Mouse (Mus musculus) urinary bladder, postnatal 10 days (tissue): ENCODE data around the gene Wnt6.
"Not testable (repeated sequence)": the region's sequence is repeated elsewhere in the genome, so short reads cannot be mapped to it uniquely, and the experiment has no call there.

Experiments used
- DNase-seq: peaks from one replicate; pipeline ENCODE4 v3.0.0; 2022; ENCODE audit warnings: low spot score

Wnt6 gene

DNA sequence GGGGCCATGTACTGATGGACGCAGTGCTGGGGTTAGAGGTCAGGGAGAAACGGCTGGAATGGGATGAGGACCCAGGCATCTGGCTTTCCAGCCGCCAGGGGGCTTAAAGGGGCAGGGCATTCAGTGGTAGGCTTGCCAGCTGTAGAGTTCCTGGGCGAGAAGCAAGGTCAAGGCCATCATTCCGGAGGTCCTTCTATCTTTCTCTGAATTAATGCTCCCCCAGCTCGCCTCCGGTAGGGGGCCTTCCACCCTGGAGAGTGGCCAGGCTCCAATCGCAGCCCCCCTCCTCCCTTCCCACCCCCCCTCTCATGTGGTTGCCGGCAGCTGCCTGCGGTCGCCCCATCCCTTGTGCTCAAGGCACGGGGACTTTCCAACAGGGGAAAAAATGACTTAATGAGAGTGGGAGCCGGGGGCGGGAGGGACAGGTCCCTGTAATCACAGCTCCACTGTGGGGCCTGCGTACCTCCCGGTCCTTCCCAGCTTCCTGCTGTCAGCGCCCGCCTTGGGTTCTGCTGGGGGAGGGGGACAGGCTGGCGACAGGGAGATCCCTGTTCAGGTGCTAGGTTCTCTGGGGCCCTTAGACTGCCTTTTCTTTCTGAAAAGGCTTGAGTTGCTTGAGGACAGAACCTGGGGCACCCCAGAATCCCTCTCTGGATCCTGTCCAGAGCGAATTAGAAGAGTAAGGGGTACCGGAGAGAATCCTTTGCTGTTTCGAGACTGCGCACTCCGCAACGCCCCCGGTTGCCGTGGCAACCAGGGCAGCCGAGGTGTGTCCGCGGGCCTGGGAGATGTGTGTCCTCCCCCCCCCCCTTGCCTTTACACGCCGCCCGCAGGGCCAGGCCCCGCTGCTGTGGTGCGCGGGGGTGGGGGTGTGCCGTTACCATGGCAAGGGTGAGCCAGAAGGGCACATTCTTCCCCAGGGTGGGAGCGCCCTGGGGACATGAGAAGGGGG is 34.9 kb downstream of the Wnt6 start:
- DNase-seq, result no peak

DNA sequence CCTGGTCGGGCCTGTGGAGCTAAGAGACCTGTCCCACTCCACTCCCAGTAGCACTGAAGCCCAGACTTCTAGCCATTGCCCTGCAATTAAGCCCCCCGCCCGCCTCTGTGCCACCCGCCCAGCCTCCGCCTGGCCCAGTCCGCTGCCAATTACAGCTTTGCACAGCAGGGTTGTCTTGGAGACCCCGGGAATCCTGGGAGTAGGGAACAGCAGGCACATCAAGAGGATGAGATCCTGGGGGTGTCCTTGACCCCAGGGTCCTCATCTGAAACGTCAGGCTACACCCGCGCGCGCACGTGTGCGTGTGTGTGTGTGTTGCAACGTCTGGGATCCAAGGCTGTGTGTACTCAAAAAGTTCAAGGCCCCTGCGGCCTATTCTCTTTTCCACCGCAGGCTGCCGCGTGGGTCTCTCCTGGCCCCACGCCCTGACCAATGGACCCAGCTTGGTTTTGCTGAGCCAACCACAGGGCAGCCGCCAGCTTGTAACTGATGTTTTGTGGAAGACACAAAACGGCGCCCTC is 35.9 kb downstream of the Wnt6 start:
- DNase-seq, result no peak

DNA sequence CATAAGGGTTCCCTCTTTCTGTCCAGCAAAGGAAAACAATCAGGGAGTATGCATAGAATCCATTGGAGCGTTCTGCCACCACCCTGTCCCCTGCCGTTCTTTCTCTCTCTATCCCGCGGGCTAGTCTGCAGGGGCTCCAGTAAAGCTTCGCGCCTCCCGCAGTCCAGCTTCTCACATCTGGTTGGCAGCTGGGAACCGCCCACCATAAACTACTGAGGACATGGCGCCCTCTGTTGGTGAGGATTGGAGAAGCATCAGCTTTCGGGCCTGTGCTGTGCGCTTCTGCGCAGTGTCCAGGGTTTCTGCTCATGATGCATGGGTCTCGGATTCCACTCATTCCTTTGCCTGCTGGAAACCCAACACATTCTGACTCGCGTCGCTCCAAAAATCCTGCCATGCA is 36.4 kb downstream of the Wnt6 start:
- DNase-seq, result peak; percentile 80

DNA sequence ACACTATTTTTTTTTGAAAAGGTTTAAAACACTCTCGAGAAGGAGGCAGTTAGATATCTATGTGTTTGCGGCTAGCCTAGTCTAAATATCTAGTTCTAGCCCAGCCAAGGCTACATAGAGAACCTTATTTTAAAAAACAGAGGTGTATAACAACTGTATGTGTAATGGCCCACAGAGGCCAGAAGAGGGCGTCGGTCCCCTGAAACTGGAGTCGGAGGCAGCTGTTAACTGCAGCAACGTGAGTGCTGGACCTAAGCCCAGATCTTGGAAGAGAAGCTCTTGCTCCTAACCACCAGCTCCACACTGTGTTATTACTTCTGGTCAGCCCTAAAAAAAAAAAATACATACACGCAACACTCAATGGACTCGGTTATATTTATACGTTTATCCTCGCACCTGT is 37.3 kb downstream of the Wnt6 start:
- no peak for DNase-seq

DNA sequence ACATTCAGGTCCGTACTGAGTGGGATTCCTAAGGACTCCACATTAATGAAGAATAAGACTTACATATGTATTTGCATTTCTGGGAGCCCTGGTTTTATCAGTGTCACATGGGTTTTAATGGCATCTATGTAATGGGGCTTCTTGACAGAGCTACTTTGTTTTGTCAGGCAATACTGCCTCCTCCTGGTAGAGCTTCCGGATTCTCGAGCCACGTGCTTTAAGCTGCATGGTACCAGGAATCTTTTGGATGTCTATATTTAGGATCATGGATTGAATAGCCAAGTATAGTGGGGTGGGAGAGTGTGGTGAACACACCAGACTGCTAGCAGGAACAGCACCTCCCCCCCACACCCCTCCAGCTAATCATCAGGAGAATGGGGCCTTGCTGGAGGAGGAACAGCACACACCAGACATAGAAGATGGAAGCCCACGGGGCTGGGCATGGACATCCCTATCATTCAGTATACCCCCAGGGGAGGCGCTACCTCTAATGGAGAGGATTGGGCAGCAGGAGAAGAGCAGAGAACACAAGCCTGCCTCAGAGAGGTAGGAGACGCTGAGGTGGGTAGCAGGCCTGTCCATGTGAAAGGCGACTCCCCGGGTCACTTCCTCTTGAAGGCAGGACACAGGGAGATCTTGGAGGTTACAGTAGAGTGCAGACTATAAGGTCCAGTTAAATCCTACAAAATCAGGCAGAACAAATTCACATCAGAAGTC is 43.4 kb downstream of the Wnt6 start:
- no peak for DNase-seq

DNA sequence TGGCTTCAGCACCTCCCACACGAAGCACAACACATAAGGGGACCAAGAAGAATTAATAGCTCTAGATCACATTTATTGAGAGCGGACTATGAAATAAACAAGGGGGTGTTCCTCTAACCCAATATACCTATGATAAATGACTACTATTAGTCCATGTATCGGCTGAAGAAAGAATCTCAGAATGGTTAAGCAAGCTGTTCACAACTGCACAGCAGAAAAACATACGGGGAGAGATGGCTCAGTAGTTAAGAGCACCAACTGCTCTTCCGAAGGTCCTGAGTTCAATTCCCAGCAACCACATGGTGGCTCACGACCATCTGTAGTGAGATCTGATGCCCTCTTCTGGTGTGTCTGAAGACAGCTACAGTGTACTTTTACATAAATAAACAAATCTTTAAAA is 44.3 kb downstream of the Wnt6 start:
- DNase-seq, result not testable (repeated sequence)

DNA sequence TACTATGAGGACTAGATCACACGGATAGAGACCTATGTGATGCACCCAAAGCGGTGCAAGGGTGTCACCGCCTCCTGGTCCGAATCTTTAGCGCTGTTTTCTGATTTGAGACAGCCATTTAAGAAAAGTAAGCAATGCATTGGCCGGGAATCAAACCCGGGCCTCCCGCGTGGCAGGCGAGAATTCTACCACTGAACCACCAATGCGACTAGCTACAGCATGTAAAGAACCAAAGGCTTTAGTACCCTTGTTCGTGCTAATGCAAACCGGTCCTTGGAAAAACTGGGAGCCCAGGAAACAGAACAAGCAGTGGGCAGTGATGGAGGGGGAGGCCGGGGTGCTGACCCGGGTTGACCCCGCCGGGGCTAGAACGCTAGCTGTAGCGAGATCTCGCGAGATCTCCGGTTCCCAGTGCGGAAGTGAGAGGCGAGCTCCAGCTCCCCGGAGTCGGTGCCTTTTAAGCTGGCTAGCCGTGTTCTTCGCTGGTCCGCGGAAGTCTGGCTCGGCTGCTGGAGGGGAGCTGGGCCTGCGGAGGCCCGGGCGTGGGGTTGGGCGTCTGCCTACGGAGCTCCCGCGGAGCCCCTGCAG is 45.0 kb downstream of the Wnt6 start:
- peak; percentile 73 for DNase-seq

DNA sequence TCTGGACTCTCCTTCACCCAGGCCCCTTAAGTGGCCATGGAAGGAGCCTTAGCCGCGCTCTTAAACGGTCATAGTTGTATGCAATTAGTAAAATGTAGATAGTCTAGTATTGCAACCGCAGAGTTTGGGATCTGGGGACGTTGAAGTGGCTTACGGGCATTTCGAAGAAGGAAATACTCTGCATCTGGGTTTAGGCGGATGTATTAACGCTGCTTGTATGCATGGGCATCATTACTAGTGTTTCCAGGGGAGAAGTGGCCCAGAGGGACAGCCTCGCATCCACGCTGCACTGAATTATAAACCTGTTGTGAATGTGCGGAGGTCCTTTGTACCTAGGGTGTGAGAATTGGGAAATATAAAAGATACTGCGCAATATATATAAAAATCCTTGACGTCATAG is 45.5 kb downstream of the Wnt6 start:
- DNase-seq, result no peak

DNA sequence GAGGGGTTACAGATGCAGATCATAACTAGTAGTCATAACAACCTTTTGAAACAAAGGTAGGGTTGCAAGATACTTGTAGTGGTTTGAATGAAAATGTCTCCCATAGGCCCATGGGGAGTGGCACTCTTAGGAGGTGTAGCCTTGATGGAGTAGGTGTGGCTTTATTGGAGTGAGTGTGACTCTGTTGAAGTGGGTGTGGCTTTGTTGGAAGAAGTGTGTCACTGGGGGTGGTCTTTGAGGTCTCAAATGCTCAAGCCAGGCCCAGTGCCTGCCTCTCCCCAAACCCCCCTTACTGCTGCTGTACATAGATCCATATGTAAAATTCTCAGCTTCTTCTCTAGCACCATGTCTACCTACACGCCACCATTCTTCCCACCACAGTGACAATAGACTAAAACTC is 46.8 kb downstream of the Wnt6 start:
- no peak for DNase-seq

DNA sequence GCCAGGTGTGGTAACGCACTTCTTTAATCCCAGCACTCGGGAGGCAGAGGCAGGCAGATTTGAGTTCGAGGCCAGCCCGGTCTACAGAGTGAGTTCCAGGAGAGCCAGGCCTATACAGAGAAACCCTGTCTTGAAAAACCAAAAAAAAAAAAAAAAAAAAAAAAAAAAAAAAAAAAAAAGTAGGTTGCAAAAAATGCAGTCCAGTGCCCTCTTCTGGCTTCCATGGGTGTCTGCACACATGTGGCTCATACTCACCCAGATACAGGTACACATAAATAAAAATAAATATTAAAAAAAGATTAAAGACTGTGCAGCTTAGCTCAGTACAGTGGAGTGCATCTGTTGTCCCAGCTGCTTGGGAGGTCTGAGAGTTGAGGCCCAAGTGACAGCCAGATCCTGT is 51.9 kb downstream of the Wnt6 start:
- DNase-seq, result not testable (repeated sequence)

DNA sequence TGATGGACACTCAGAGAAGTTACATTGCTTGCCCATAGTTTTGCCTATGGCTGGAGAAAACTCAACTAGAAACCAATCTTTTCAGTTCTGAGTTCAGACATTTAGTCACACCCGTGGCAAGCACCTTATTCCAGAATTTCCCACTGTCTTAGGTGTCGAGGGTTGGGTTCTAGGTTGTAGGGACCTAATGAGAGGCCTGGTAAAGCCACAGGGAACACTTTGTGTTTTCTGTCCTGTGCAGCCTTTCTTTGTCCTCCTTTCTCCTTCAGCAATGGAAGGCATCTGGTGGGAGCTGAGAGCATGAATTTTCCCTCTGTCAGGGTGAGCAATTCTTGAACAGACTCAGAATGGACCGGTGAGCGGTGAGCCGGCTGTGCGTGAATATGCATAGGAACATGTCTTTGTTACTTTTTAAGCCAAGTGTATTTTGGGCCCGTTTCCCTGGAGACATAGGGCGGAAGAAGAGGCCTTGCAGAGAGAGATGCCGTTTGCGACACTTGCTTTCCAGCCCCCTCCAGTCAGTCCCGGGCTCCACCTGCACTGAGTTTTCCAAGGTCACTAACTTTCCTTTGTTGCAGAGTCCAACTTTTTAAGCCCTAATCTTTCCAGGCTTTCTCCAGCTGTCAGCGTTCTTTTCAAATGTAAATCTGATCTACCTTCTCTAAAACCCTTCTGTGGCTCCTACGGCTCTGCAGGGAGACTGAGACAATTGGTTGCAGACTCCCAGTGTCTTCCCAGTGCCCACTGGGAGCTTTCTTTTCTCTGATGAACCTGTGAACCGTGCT is 53.0 kb downstream of the Wnt6 start:
- DNase-seq, result no peak

DNA sequence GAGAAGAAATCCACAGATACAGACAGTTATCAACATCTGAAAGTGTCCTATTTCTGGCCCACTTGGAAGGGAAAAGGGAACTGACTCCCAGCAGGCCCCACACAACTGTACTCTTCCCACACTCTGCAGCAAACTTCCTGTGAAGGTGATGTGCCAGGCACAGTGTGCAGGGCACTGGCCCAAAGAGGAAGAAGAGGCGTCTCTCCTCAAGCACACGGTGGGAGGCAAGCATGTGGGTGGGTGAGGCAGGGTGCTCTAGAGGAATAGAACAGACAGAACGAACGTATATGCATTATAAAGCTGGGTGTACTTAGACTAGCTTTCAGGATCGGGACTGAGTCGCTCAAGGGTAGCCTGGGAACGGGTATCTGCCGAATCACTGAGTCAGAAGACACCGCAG is 58.4 kb downstream of the Wnt6 start:
- DNase-seq, result no peak

DNA sequence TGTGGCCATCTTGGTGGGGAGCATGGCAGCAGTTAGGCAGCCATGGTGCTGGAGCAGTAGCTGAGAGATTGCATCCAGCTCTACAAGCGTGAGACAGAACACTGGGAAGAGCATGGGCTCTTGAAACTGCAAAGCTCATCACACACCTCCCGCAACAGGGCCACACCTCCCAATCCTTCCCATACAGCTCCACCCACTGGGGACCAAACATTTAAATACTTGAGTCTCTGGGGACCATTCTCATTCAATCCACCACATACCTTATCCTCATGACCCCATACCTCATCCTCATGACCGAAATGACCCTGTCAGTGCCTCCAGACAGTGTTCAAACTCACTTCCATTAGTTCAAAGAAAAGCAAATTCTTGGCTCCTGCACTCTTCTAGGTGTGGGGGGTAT is 61.6 kb downstream of the Wnt6 start:
- DNase-seq, result no peak
